Mouse (Mus musculus) embryonic facial prominence, embryonic 14.5 days (tissue): ENCODE data around the gene Rph3al. TPM values are rescaled to one million over a fixed set of nuclear protein-coding genes. Genes with fewer than 3 reads are reported as not detected.
A peak's percentile ranks its signal among the peaks of the same experiment; 100 is the strongest.

Source experiments
- ATAC-seq: fragments of 200-750 bp; cut with Nextera tagmentation; 2 replicates; pipeline ENCODE4 v1.8.0; 2017; ENCODE audit warnings: low read depth, moderate number of reproducible peaks, moderate TSS enrichment
- DNase-seq: peaks from one replicate; pipeline ENCODE4 v3.0.0-alpha.2; 2015; ENCODE audit warnings: low spot score
- H3K27ac ChIP-seq: fragments of 300-500 bp; sonication (generic); replicated peaks from 2 replicates; pipeline ENCODE4 v1.5.1; 2014; ENCODE audit warnings: low read depth, mild to moderate bottlenecking, low read length, moderate library complexity
- H3K27me3 ChIP-seq: fragments of 300-500 bp; sonication (generic); replicated peaks from 2 replicates; pipeline ENCODE4 v1.6.1; 2014; ENCODE audit warnings: low read length; ENCODE audit not compliant: control insufficient read depth, insufficient read depth
- H3K36me3 ChIP-seq: fragments of 300-500 bp; sonication (generic); 2 replicates; pipeline ENCODE4 v1.6.1; 2014; ENCODE audit warnings: low read length, mixed read lengths; ENCODE audit not compliant: control insufficient read depth, insufficient read depth
- H3K4me1 ChIP-seq: fragments of 300-500 bp; sonication (generic); 2 replicates; pipeline ENCODE4 v1.6.1; 2014; ENCODE audit warnings: antibody characterized with exemption, low read length; ENCODE audit not compliant: control insufficient read depth, insufficient read depth
- H3K4me2 ChIP-seq: fragments of 300-500 bp; sonication (generic); 2 replicates; pipeline ENCODE4 v1.6.1; 2014; ENCODE audit warnings: low read depth, mild to moderate bottlenecking, low read length, moderate library complexity, mixed read lengths
- H3K4me3 ChIP-seq: fragments of 300-500 bp; sonication (generic); 2 replicates; pipeline ENCODE4 v1.5.1; 2014; ENCODE audit warnings: low read depth, mild to moderate bottlenecking, low read length
- H3K9ac ChIP-seq: fragments of 300-500 bp; sonication (generic); 2 replicates; pipeline ENCODE4 v1.6.1; 2014; ENCODE audit warnings: low read depth, mild to moderate bottlenecking, low read length, moderate library complexity, mixed read lengths
- H3K9me3 ChIP-seq: fragments of 300-500 bp; sonication (generic); 2 replicates; pipeline ENCODE4 v1.6.1; 2016; ENCODE audit warnings: low read length; ENCODE audit not compliant: control insufficient read depth
- WGBS: fragments of 180-500 bp; shearing (Covaris S2); extraction: QIAGEN DNeasy Blood & Tissue Kit; methylation state at CpG from one replicate; pipeline ENCODE4 v1.1.7; 2014; 5-methylcytosine and 5-hydroxymethylcytosine counted together
- polyA plus RNA-seq: library from polyadenylated mRNA; unstranded; fragments of >200 nt; fragmentation: Nextera tagmentation; extraction: Ambion mirVana; gene quantifications from 2 replicates; pipeline ENCODE4 v1.2.1, GENCODE M21; 2014

Rph3al gene
- polyA plus RNA-seq, 1 experiment from 2014 or later, result 3.0 TPM

DNA sequence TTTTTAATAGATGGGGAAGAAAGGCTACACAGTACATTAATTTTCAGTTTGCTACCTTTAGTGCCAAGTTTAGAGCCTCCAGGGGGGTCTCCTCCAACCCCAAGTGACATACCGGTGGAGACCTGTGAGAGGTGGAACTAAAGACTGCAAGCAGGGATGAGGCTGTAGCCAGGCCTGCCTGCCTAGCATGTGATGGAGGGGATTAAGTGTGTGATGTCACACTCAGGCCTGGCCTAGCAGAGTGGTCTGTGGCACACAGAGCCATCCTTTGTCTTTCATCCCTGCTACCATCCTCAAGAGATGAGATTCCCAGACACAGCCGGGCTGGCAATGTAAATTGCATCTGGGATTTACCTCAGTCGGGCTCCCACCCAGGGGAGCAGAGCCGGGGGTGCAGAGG, 67.3 kb downstream of the Rph3al start:
- no peak overlapping the region for H3K4me2 ChIP-seq
- H3K27ac ChIP-seq, result no peak overlapping the region
- peaks cover 4% of the 10 kb centered on the region for H3K4me1 ChIP-seq
- H3K27me3 ChIP-seq, result no peaks in the 10 kb centered on the region
- no peaks in the 10 kb centered on the region for H3K36me3 ChIP-seq
- 45% methylated on average over 4 of the region's 4 CpGs for WGBS
- H3K9ac ChIP-seq, result no peak overlapping the region
- ATAC-seq (no peak), DNase-seq (no peak)
- no peaks in the 10 kb centered on the region for H3K9me3 ChIP-seq
- no peak overlapping the region for H3K4me3 ChIP-seq

DNA sequence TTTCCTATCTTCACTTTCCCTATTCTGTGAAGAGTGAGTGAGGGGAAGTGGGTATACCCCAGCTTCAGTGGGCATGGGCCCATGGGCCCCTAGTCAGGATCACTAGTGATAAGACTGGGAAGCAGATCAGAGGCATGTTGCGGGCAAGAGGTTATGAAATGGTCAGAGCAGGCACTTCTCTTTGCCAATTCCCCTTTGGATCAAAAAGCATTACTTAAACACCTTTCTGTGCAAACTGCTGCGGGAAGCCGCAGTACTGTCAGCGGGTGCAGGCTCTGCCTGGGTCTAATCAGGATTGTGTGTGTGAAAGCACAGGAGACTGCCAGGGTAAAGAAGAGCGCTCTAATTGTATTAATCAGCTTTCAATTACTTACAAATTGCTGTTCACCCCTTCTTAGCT, 67.8 kb downstream of the Rph3al start:
- no peaks in the 10 kb centered on the region for H3K27me3 ChIP-seq
- H3K4me1 ChIP-seq, result peaks cover 10% of the 10 kb centered on the region
- WGBS, result 77% methylated on average over 5 of the region's 5 CpGs
- no peaks in the 10 kb centered on the region for H3K36me3 ChIP-seq
- DNase-seq, result no peak
- H3K4me2 ChIP-seq, result no peak overlapping the region
- no peak overlapping the region for H3K27ac ChIP-seq
- H3K4me3 ChIP-seq, result no peak overlapping the region
- H3K9ac ChIP-seq, result no peak overlapping the region
- no peak for ATAC-seq
- H3K9me3 ChIP-seq, result no peaks in the 10 kb centered on the region

DNA sequence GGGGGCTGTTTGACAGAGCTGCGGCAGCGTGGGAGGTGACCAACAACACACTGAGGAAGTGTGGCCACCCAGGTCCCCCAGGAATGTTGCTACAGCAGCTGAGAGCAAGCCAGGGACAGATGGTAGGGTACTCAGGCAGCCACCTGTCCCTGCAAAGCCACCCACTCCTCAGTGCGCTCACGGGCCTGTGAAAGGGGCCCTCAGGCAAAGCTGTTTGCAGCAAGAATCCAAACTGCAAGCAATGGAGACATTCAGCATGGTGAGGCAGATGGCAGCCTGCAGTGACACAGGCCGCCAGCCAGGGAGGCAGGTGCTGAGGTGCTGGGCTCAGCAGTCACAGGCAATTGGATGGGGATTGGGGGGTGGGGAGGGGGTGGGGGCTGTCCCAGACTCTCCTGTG, 68.3 kb downstream of the Rph3al start:
- no peak overlapping the region for H3K4me2 ChIP-seq
- H3K4me1 ChIP-seq, result peaks cover 15% of the 10 kb centered on the region
- H3K36me3 ChIP-seq, result no peaks in the 10 kb centered on the region
- peak; percentile 69 for ATAC-seq
- DNase-seq, result peak; percentile 48
- no peak overlapping the region for H3K27ac ChIP-seq
- no peak overlapping the region for H3K9ac ChIP-seq
- H3K9me3 ChIP-seq, result no peaks in the 10 kb centered on the region
- no peak overlapping the region for H3K4me3 ChIP-seq
- no peaks in the 10 kb centered on the region for H3K27me3 ChIP-seq
- 57% methylated on average over 5 of the region's 5 CpGs for WGBS

DNA sequence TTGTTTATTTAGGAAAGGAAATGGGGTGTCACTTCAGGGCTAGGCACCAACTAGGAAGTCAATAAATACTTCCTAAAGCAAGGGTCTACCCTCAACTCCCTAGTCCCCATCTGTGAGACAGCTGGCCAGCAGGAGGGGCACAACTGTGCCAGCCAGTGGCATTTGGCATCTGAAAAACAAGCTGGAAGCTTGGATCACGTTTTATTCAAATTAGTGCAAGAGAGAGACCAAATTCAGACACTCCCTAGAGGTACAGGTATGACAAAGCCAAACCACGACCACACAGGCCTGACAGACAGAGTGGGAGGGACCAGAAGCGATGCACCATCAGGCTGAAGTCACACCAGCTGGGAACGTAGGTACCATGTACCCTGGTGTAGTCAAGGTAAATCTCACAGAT, 71.4 kb downstream of the Rph3al start:
- Histone ChIP-seq H3K9ac (no peak overlapping the region), H3K4me1 (peaks cover 20% of the 10 kb centered on the region), H3K9me3 (no peaks in the 10 kb centered on the region), H3K4me2 (no peak overlapping the region), H3K36me3 (no peaks in the 10 kb centered on the region), H3K4me3 (no peak overlapping the region), H3K27me3 (no peaks in the 10 kb centered on the region), H3K27ac (no peak overlapping the region)
- ATAC-seq (no peak), DNase-seq (no peak)
- WGBS, result 56% methylated on average over 4 of the region's 4 CpGs

DNA sequence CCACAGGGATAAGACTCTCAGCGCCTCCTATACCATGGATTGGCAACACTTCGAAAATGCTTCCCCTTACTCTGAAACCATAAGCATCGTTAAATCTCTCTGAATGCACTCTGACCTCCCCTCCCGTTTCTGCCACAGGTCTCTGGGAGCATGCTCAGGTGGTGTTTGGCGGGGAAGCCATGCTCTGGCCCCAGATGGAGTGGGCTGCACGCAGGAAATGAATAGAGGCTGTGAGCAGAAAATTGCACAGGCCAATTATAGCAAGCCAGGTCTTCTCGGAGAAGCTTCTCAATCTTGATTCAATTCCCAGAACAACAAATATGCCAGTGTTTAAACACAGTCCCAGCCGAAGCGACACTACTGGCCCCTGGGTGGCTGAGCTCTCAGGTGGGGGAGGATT, 72.4 kb downstream of the Rph3al start:
- H3K4me3 ChIP-seq, result no peak overlapping the region
- H3K27ac ChIP-seq, result no peak overlapping the region
- ATAC-seq, result no peak
- H3K9me3 ChIP-seq, result no peaks in the 10 kb centered on the region
- DNase-seq, result no peak
- no peak overlapping the region for H3K4me2 ChIP-seq
- WGBS, result 26% methylated on average over 9 of the region's 9 CpGs
- H3K9ac ChIP-seq, result no peak overlapping the region
- H3K27me3 ChIP-seq, result no peaks in the 10 kb centered on the region
- no peaks in the 10 kb centered on the region for H3K36me3 ChIP-seq
- H3K4me1 ChIP-seq, result peaks cover 30% of the 10 kb centered on the region

DNA sequence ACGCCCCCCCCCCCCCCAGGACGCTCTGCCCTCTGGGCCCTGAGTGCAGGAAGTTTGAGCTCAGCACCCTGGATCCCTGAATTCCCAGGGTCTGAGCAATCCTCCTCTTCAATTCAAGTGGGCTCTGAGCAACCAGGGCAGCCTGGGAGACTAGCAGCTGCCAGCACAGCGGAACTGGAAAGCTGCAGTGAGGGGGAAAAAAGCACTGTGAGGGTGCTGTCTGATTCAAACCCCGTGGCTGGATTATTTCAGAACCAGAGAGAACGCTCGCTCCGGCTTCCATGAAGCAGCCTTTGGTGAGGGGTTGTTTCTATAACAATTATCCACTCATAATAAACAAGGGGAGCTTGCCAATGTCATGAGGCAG, 73.0 kb downstream of the Rph3al start:
- Histone ChIP-seq H3K9me3 (no peaks in the 10 kb centered on the region), H3K4me3 (no peak overlapping the region), H3K9ac (0 out of 2 replicates have a peak overlapping the region, but pooled peaks have one; percentile 30), H3K4me2 (no peak overlapping the region), H3K27ac (0 out of 2 replicates have a peak overlapping the region, but pooled peaks have one; percentile 11), H3K27me3 (no peaks in the 10 kb centered on the region), H3K4me1 (peaks cover 33% of the 10 kb centered on the region), H3K36me3 (no peaks in the 10 kb centered on the region)
- WGBS, result 36% methylated on average over 7 of the region's 7 CpGs
- DNase-seq, result no peak
- no peak for ATAC-seq

DNA sequence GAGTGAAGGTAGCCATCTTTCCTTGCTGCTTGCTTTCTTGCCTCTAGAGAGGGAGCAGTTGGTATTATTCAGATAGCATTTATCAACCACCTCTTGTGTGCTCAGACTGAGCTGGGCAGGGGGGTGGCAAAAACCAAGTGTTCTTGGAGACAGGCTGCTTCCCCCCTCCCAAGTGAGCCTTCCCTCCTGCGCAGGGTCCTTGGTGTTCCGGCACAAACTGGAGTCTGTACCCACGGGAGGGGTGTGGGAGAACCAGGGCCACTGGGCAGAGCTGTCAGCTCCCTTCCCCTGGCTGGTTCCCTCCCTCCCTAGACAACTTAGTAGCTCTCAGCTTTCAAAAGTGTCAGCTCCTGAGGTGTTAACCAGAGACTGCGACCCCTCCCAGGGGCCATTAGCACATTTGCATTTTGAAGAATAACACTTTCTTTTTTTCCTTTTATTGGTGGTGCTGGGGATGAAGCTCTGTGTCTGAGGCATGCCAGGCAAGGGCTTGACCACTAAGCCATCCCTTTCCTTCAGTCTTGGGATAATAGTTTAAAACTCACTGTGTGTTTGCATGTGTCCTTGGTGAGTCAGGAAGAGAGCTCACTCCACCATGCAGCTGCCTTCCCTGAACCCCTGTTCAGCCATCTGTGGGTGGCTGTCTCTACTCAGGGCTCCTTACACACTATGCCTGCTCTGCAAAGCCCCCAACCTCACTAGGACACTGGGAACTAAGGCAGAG, 73.5 kb downstream of the Rph3al start:
- WGBS, result 51% methylated on average over 3 of the region's 4 CpGs
- Histone ChIP-seq H3K4me3 (no peak overlapping the region), H3K36me3 (no peaks in the 10 kb centered on the region), H3K4me1 (peaks cover 33% of the 10 kb centered on the region), H3K4me2 (no peak overlapping the region), H3K9me3 (no peaks in the 10 kb centered on the region), H3K27ac (0 out of 2 replicates have a peak overlapping the region, but pooled peaks have one; percentile 11), H3K27me3 (no peaks in the 10 kb centered on the region), H3K9ac (0 out of 2 replicates have a peak overlapping the region, but pooled peaks have one; percentile 30)
- DNase-seq, result no peak
- no peak for ATAC-seq

DNA sequence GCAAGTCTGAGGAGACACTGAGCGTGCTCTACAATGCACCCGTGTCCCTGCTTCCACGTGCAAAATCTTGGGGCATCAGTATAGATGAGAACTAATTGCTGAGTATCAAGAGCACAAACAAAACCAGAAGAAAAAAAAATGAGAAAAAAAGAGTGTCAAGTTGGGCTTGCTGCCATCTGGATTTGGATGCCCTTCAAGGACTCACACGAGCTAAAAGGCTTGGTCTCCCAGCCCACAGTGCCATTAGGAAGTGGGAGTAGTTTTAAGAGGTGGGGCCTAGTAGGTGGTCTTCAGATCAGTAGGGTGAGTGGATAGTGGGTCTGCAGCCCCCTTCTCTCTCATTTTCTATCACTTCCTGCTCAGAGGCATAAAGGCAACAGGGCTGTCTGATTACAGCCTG, 75.8 kb downstream of the Rph3al start:
- Histone ChIP-seq H3K27me3 (no peaks in the 10 kb centered on the region), H3K4me2 (no peak overlapping the region), H3K4me1 (peaks cover 33% of the 10 kb centered on the region), H3K9ac (no peak overlapping the region), H3K27ac (no peak overlapping the region), H3K36me3 (no peaks in the 10 kb centered on the region), H3K4me3 (no peak overlapping the region), H3K9me3 (no peaks in the 10 kb centered on the region)
- DNase-seq (no peak), ATAC-seq (no peak)
- 73% methylated on average over 4 of the region's 4 CpGs for WGBS

DNA sequence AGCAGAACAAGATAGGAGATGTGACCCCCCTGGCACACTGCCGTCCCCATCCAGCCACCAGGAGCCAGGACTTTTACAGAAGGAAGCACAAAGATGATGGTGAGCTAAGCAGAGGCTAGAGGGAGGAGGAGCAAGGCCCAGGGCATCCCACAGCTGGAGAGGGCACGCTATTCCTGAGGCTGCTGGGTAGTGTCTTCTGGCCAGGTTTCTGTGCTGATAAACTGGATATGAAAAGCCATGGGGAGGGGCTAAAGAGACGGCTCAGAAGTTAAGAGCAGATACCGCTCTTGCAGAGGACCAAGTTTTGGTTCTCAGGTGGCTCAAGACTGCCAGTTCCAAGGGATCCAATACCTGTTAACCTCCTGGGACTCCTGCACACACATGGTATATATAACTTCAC, 76.6 kb downstream of the Rph3al start:
- ATAC-seq (peak; percentile 24), DNase-seq (no peak)
- Histone ChIP-seq H3K4me2 (peak overlapping the region; percentile 38), H3K36me3 (no peaks in the 10 kb centered on the region), H3K4me1 (peaks cover 32% of the 10 kb centered on the region), H3K27ac (no peak overlapping the region), H3K4me3 (no peak overlapping the region), H3K9me3 (no peaks in the 10 kb centered on the region), H3K9ac (no peak overlapping the region), H3K27me3 (no peaks in the 10 kb centered on the region)
- WGBS, result 28% methylated on average over 4 of the region's 4 CpGs
